Mouse (Mus musculus) heart, postnatal 0 days (tissue): Measurements from ENCODE around the gene Hey2. TPM values are rescaled to one million over a fixed set of nuclear protein-coding genes. Genes with fewer than 3 reads are reported as not detected.

Experiments
- ATAC-seq: fragments of 200-750 bp; cut with Nextera tagmentation; 2 replicates; pipeline ENCODE4 v1.8.0; 2017; ENCODE audit warnings: low read depth, moderate number of reproducible peaks, moderate library complexity; ENCODE audit not compliant: insufficient read depth
- DNase-seq: peaks from one replicate; pipeline ENCODE4 v3.0.0-alpha.2; 2016; ENCODE audit warnings: low spot score
- H3K27ac ChIP-seq: fragments of 300-500 bp; sonication (generic); 2 replicates; pipeline ENCODE4 v1.5.1; 2014; ENCODE audit warnings: low read depth, mild to moderate bottlenecking
- H3K27me3 ChIP-seq: fragments of 300-500 bp; sonication (generic); 2 replicates; pipeline ENCODE4 v1.6.1; 2014; ENCODE audit warnings: low read length, mixed read lengths; ENCODE audit not compliant: control insufficient read depth, insufficient read depth
- H3K36me3 ChIP-seq: fragments of 300-500 bp; sonication (generic); replicated peaks from 2 replicates; pipeline ENCODE4 v1.6.1; 2014; ENCODE audit warnings: low read length, mixed read lengths; ENCODE audit not compliant: control insufficient read depth, insufficient read depth
- H3K4me1 ChIP-seq: fragments of 300-500 bp; sonication (generic); 2 replicates; pipeline ENCODE4 v1.6.1; 2014; ENCODE audit warnings: antibody characterized with exemption; ENCODE audit not compliant: control insufficient read depth, insufficient read depth
- H3K4me2 ChIP-seq: fragments of 300-500 bp; sonication (generic); 2 replicates; pipeline ENCODE4 v1.6.1; 2014; ENCODE audit warnings: low read depth, mild to moderate bottlenecking, low read length, moderate library complexity
- H3K4me3 ChIP-seq: fragments of 300-500 bp; sonication (generic); 2 replicates; pipeline ENCODE4 v1.5.1; 2014; ENCODE audit warnings: low read depth, low read length
- H3K9ac ChIP-seq: fragments of 300-500 bp; sonication (generic); replicated peaks from 2 replicates; pipeline ENCODE4 v1.6.1; 2014; ENCODE audit warnings: low read depth, low read length, mixed read lengths
- H3K9me3 ChIP-seq: fragments of 300-500 bp; sonication (generic); replicated peaks from 2 replicates; pipeline ENCODE4 v1.6.1; 2016; ENCODE audit warnings: low read length; ENCODE audit not compliant: control insufficient read depth
- CTCF ChIP-seq: IDR thresholded peaks from 2 replicates; pipeline ENCODE4 v1.5.1; 2016; ENCODE audit warnings: antibody characterized with exemption, control low read depth, low read depth
- EP300 ChIP-seq: IDR thresholded peaks from 2 replicates; pipeline ENCODE4 v1.6.1; 2016; ENCODE audit warnings: antibody characterized with exemption, low read depth
- WGBS: fragments of 180-500 bp; shearing (Covaris S2); extraction: QIAGEN DNeasy Blood & Tissue Kit; methylation state at CpG from one replicate; pipeline ENCODE4 v1.1.7; 2014; 5-methylcytosine and 5-hydroxymethylcytosine counted together
- polyA plus RNA-seq: library from polyadenylated mRNA; unstranded; fragments of >200 nt; fragmentation: Nextera tagmentation; extraction: Ambion mirVana; gene quantifications from 2 replicates; pipeline ENCODE4 v1.2.1, GENCODE M21; 2015
- total RNA-seq: library from RNA; depleted of rRNA; stranded (reverse); fragments of >200 nt; gene quantifications from 2 replicates; pipeline ENCODE4 v1.2.3, GENCODE M21; 2014; ENCODE audit warnings: low replicate concordance

Hey2 gene
- total and polyA plus RNA-seq, 2 experiments from 2014 or later = 23.7 to 73.9 TPM

- H3K27ac ChIP-seq = peak overlapping the region; percentile 93
- H3K27me3 ChIP-seq = no peaks in the 10 kb centered on the region
- no peak for TF ChIP-seq EP300
- no peak for TF ChIP-seq CTCF
- peak overlapping the region; percentile 63 for H3K9ac ChIP-seq
- no peaks in the 10 kb centered on the region for H3K9me3 ChIP-seq
- ATAC-seq (peak; percentile 5; the same call in 1 of the 2 replicates), DNase-seq (peak; percentile 51)
- H3K4me3 ChIP-seq = peak overlapping the region; percentile 60
- 9% methylated on average over 30 of the region's 30 CpGs for WGBS
- peaks cover 1% of the 10 kb centered on the region; the same call in 1 of the 2 replicates for H3K36me3 ChIP-seq
- peak overlapping the region; percentile 65 for H3K4me2 ChIP-seq
- H3K4me1 ChIP-seq = peaks cover 14% of the 10 kb centered on the region
Observed at GRCm38 (mm10) chr10:30844191-30845010, 1.8 kb upstream of the Hey2 start.

GRCm38 (mm10) chr10:30843438-30844190 lies 1.0 kb upstream of the Hey2 start:
- peak overlapping the region; percentile 93 for H3K27ac ChIP-seq
- H3K36me3 ChIP-seq = peaks cover 4% of the 10 kb centered on the region; the same call in 1 of the 2 replicates
- H3K4me3 ChIP-seq = peak overlapping the region; percentile 60
- peak overlapping the region; percentile 65 for H3K4me2 ChIP-seq
- no peaks in the 10 kb centered on the region for H3K9me3 ChIP-seq
- no peaks in the 10 kb centered on the region for H3K27me3 ChIP-seq
- peak overlapping the region; percentile 63 for H3K9ac ChIP-seq
- under 1% methylated on average over 21 of the region's 21 CpGs for WGBS
- ATAC-seq = no peak
- peak; percentile 27 for DNase-seq
- no peak for TF ChIP-seq EP300
- no peak for TF ChIP-seq CTCF
- H3K4me1 ChIP-seq = peaks cover 14% of the 10 kb centered on the region

DNA sequence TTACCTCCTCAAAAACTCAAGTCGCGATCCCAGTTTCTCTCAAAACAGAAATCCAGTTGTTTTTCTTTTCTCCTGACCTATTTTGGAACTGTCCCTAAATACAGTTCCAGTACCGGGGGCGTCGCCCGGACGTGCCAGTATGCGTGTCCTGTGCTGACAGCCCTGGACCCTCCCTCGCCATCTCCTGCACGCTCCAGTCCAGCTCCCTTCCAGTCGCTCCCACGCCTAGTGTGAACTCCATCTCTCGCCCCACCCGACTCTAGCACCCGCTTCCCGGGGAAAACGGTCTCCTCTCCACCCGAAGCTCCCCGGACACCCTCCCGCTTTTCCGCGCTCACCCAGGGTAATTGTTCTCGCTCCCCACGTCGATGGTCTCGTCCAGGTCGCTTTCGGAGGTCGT lies 373 bp downstream of the Hey2 start:
- TF ChIP-seq EP300 (no peak), CTCF (no peak)
- Histone ChIP-seq H3K9me3 (no peaks in the 10 kb centered on the region), H3K27ac (peak overlapping the region; percentile 93), H3K36me3 (peaks cover 5% of the 10 kb centered on the region; the same call in 1 of the 2 replicates), H3K4me1 (peaks cover 14% of the 10 kb centered on the region), H3K4me3 (peak overlapping the region; percentile 60), H3K4me2 (peak overlapping the region; percentile 65), H3K27me3 (no peaks in the 10 kb centered on the region), H3K9ac (peak overlapping the region; percentile 79)
- ATAC-seq (peak; percentile 37), DNase-seq (no peak)
- 1% methylated on average over 29 of the region's 29 CpGs for WGBS

- Histone ChIP-seq H3K36me3 (peaks cover 19% of the 10 kb centered on the region), H3K4me2 (peak overlapping the region; percentile 65), H3K4me3 (peak overlapping the region; percentile 60), H3K27me3 (no peaks in the 10 kb centered on the region), H3K9ac (peak overlapping the region; percentile 79), H3K27ac (peak overlapping the region; percentile 93), H3K4me1 (peaks cover 7% of the 10 kb centered on the region; the same call in 1 of the 2 replicates), H3K9me3 (no peaks in the 10 kb centered on the region)
- ATAC-seq (no peak), DNase-seq (peak; percentile 7)
- WGBS = 34% methylated on average over 5 of the region's 5 CpGs
- no peak for TF ChIP-seq CTCF
- TF ChIP-seq EP300 = no peak
Observed at GRCm38 (mm10) chr10:30840824-30841223, 1.8 kb downstream of the Hey2 start.

DNA sequence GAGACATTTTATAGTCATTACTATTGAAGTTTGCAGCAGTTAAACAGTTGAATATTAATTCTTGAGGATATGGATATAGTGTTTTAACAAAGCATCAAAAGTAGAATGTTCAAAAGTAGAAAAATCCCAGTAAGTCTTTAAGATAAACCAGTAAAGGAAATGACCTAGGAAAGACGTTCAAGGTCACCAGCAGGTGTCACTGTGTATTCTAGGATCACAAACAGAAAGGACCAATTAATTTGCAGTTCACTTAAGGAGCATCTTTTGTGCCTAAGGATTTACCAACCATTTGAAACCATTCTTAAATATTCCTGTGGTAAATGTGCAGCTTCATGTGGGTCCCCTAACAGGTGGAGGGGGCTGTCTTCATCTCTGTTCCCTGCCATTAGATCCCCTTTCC lies 4.4 kb downstream of the Hey2 start:
- no peak for ATAC-seq
- peak overlapping the region; percentile 64 for H3K4me2 ChIP-seq
- WGBS = 6% methylated on average over 1 of the region's 1 CpGs
- peak; percentile 67 for DNase-seq
- H3K9me3 ChIP-seq = no peaks in the 10 kb centered on the region
- no peak overlapping the region for H3K9ac ChIP-seq
- H3K27me3 ChIP-seq = no peaks in the 10 kb centered on the region
- H3K4me1 ChIP-seq = no peaks in the 10 kb centered on the region
- TF ChIP-seq EP300 = no peak
- peak; percentile 51 for TF ChIP-seq CTCF
- H3K36me3 ChIP-seq = peaks cover 41% of the 10 kb centered on the region
- peak overlapping the region; percentile 43 for H3K4me3 ChIP-seq
- peak overlapping the region; percentile 82 for H3K27ac ChIP-seq
